Mouse (Mus musculus) Patski (cell line): ENCODE data around the gene Fgf2. TPM values are rescaled to one million over a fixed set of nuclear protein-coding genes. Genes with fewer than 3 reads are reported as not detected.
A peak's percentile ranks its signal among the peaks of the same experiment; 100 is the strongest.

ENCODE experiments used
- ATAC-seq: fragments of 100-300 bp; one replicate; pipeline ENCODE4 v1.8.0; 2021
- CTCF ChIA-PET: fragments of 350-600 bp; sonication (Branson Sonifier 250); formaldehyde crosslinking; loops from one replicate; lab custom pipeline; 2022; ENCODE audit warnings: inconsistent platforms; lab: Charles Lee
- POLR2A ChIA-PET: fragments of 350-600 bp; sonication (Branson Sonifier 250); formaldehyde crosslinking; loops from one replicate; lab custom pipeline; 2022; ENCODE audit warnings: antibody characterized with exemption, inconsistent platforms; lab: Charles Lee
- DNase-seq: peaks from one replicate; pipeline ENCODE4 v3.0.0-alpha.2; 2011; ENCODE audit warnings: low read depth, low spot score
- H3K27me3 ChIP-seq: fragments of 371-371 bp; one replicate; pipeline ENCODE4 v1.5.1; 2021
- CTCF ChIP-seq: fragments of 100-300 bp; IDR thresholded peaks from one replicate; pipeline ENCODE4 v1.5.1; 2021
- in situ Hi-C: fragments of 300-500 bp; cut with MboI; formaldehyde crosslinking; loops from 3 replicates; pipeline ENCODE4 v1.11.1; 2018; ENCODE audit warnings: low pct_unique_long_range_greater_than_20kb, mixed read lengths
- polyA plus RNA-seq: library from polyadenylated mRNA; unstranded; gene quantifications from one replicate; pipeline ENCODE4 v1.2.3, GENCODE M21; 2021

Gene Fgf2
- 1.3 TPM for polyA plus RNA-seq

GRCm38 (mm10) chr3:37348221-37349165, at the start of gene Fgf2:
Gene Fgf2 (plus strand): TSS chr3:37348346.
- no peak for TF ChIP-seq CTCF
- in situ Hi-C loops = no loop called here
- ChIA-PET CTCF (interaction anchor here (0.6 to 3.0 kb wide), 4 partner anchors 14 to 66 kb away, joined by 3 to 10 read pairs (median 6); no protein-coding TSS in a partner anchor), POLR2A (no interaction called here)
- ATAC-seq = peak; percentile 67
- H3K27me3 ChIP-seq = no peaks in the 10 kb centered on the region
- DNase-seq = no peak

GRCm38 (mm10) chr3:37299470-37299869, 48.7 kb upstream of the Fgf2 start:
- in situ Hi-C loops = no loop called here
- ChIA-PET CTCF (no interaction called here), POLR2A (no interaction called here)
- H3K27me3 ChIP-seq = no peaks in the 10 kb centered on the region
- no peak for TF ChIP-seq CTCF
- no peak for DNase-seq
- ATAC-seq = no peak

GRCm38 (mm10) chr3:37302685-37303084, 45.5 kb upstream of the Fgf2 start:
- CTCF ChIA-PET = interaction anchor here (0.6 to 2.7 kb wide), 9 partner anchors 9 to 918 kb away, joined by 3 to 8 read pairs (median 3); partner anchors contain the start of genes Bbs12 and Cetn4
- peak; percentile 91 for TF ChIP-seq CTCF
- POLR2A ChIA-PET = no interaction called here
- no peaks in the 10 kb centered on the region for H3K27me3 ChIP-seq
- DNase-seq (no peak), ATAC-seq (no peak)
- in situ Hi-C loops = no loop called here

GRCm38 (mm10) chr3:37303392-37304139, 44.6 kb upstream of the Fgf2 start:
- DNase-seq = no peak
- TF ChIP-seq CTCF = no peak
- ATAC-seq = peak; percentile 35
- in situ Hi-C loops = no loop called here
- POLR2A ChIA-PET = interaction anchor here (0.7 kb wide), 1 partner anchor 19 kb away, joined by 3 read pairs; no protein-coding TSS in a partner anchor
- no peaks in the 10 kb centered on the region for H3K27me3 ChIP-seq
- CTCF ChIA-PET = interaction anchor here (1.0 to 2.7 kb wide), 12 partner anchors 8 to 1076 kb away, joined by 3 to 8 read pairs (median 3); partner anchors contain the start of genes Bbs12 and Cetn4

- ChIA-PET CTCF (interaction anchor here (1.1 to 2.3 kb wide), 5 partner anchors 9 to 103 kb away, joined by 3 to 7 read pairs (median 5); no protein-coding TSS in a partner anchor), POLR2A (interaction anchor here (0.6 to 0.9 kb wide), 5 partner anchors 15 to 1670 kb away, joined by 3 read pairs; partner anchors contain the start of genes Nudt6 and Spata5)
- no peak for DNase-seq
- no peak for TF ChIP-seq CTCF
- in situ Hi-C loops = no loop called here
- peak; percentile 5 for ATAC-seq
- no peaks in the 10 kb centered on the region for H3K27me3 ChIP-seq
Measured at GRCm38 (mm10) chr3:37311897-37312369, 36.2 kb upstream of the Fgf2 start.

GRCm38 (mm10) chr3:37312370-37312941, 35.7 kb upstream of the Fgf2 start, which contains the start of the genes Bbs12 and Cetn4:
Gene Bbs12 (plus strand): TSS chr3:37312554.
Gene Cetn4 (minus strand): TSS chr3:37312708.
- CTCF ChIA-PET = interaction anchor here (1.2 to 1.4 kb wide), 3 partner anchors 10 to 102 kb away, joined by 3 to 7 read pairs (median 6); no protein-coding TSS in a partner anchor
- ATAC-seq (peak; percentile 96), DNase-seq (peak; percentile 91)
- POLR2A ChIA-PET = interaction anchor here (0.9 kb wide), 1 partner anchor 107 kb away, joined by 3 read pairs; the partner anchor contains the start of genes Nudt6 and Spata5
- TF ChIP-seq CTCF = no peak
- H3K27me3 ChIP-seq = no peaks in the 10 kb centered on the region
- in situ Hi-C loops = no loop called here

- POLR2A ChIA-PET = no interaction called here
- H3K27me3 ChIP-seq = no peaks in the 10 kb centered on the region
- ATAC-seq (peak; percentile 81), DNase-seq (peak; percentile 59)
- no peak for TF ChIP-seq CTCF
- CTCF ChIA-PET = interaction anchor here (1.4 kb wide), 1 partner anchor 21 kb away, joined by 3 read pairs; no protein-coding TSS in a partner anchor
- in situ Hi-C loops = no loop called here
Measured at GRCm38 (mm10) chr3:37313371-37313770, 34.8 kb upstream of the Fgf2 start.

- H3K27me3 ChIP-seq = no peaks in the 10 kb centered on the region
- ATAC-seq (no peak), DNase-seq (peak; percentile 51)
- CTCF ChIA-PET = interaction anchor here (0.9 to 3.1 kb wide), 7 partner anchors 10 to 911 kb away, joined by 3 to 18 read pairs (median 5); no protein-coding TSS in a partner anchor
- TF ChIP-seq CTCF = no peak
- POLR2A ChIA-PET = no interaction called here
- in situ Hi-C loops = no loop called here
Measured at GRCm38 (mm10) chr3:37316233-37316632, 31.9 kb upstream of the Fgf2 start.

GRCm38 (mm10) chr3:37324310-37324709, 23.8 kb upstream of the Fgf2 start:
- ChIA-PET CTCF (interaction anchor here (0.6 to 3.0 kb wide), 15 partner anchors 7 to 105 kb away, joined by 3 to 31 read pairs (median 5); partner anchors contain the start of gene Fgf2), POLR2A (no interaction called here)
- TF ChIP-seq CTCF = peak; percentile 74
- H3K27me3 ChIP-seq = no peaks in the 10 kb centered on the region
- DNase-seq (no peak), ATAC-seq (no peak)
- in situ Hi-C loops = loop anchor here (10.0 kb wide), 1 partner anchor 880 kb away; no protein-coding TSS in a partner anchor
